Mouse (Mus musculus) stomach, adult 2 months (tissue): ENCODE data around the gene Creg2. TPM values are rescaled to one million over a fixed set of nuclear protein-coding genes. Genes with fewer than 3 reads are reported as not detected.

Experiments used
- polyA plus RNA-seq: library from polyadenylated mRNA; depleted of rRNA; stranded (reverse); fragments of >200 nt; gene quantifications from 2 replicates; pipeline ENCODE4 v1.2.3, GENCODE M21; 2012; rRNA removed

The Creg2 gene
- polyA plus RNA-seq, result 0.10 and 0.14 TPM in 2 replicates

GRCm38 (mm10) chr1:39651241-39651548 is at the start of gene Creg2:
Creg2 (minus strand) TSS chr1:39651474.

DNA sequence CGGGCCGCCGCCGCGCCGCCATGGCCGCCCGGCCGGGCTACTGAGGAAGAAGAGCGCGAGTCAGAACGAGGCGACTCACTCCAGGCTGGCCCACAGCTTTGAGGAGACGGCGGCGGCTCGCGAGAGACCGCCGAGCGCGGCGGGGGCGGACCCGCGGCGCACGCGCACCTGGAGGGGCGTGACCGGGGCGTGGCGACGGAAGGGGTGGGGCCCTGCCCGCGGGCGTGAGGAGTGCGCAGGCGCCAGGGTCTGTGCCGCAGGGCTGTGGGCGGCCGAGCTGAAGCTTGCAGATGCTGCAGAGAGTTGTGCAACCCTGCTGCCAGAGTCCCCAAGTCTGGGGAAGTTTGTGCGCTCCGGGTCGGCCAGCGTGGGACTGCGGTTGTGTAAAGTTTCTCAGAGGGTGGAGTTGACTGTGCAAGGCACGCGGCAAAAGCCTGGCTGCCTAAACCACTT is 74.0 kb downstream of the Creg2 start, which contains the start of gene Rnf149:
Gene Rnf149, minus strand, starts transcription at position 153 of the 453 bp plus-strand sequence.

Other genes starting within 250 kb of the Creg2 start
- 6.3 and 8.3 TPM in 2 replicates for gene Tbc1d8, start 172.7 kb downstream of the Creg2 start, polyA plus RNA-seq
- 10.4 and 16.4 TPM in 2 replicates for gene Cnot11, start 116.5 kb downstream of the Creg2 start, polyA plus RNA-seq
- 25.7 and 38.6 TPM in 2 replicates for gene Rnf149, start 74.1 kb downstream of the Creg2 start, polyA plus RNA-seq
- 0.04 and 0.05 TPM in 2 replicates for gene Rfx8, start 69.5 kb upstream of the Creg2 start, polyA plus RNA-seq
- not detected in 2 replicates for gene Gm3646, start 153.9 kb upstream of the Creg2 start, polyA plus RNA-seq
- 17.8 and 19.6 TPM in 2 replicates for gene Map4k4, start 249.4 kb upstream of the Creg2 start, polyA plus RNA-seq